Mouse (Mus musculus) liver, embryonic 14.5 days (tissue): ENCODE data around the gene Mzf1. TPM values are rescaled to one million over a fixed set of nuclear protein-coding genes. Genes with fewer than 3 reads are reported as not detected.

ENCODE experiments used
- ATAC-seq: fragments of 200-750 bp; cut with Nextera tagmentation; 2 replicates; pipeline ENCODE4 v1.8.0; 2017; ENCODE audit warnings: moderate number of reproducible peaks, mild to moderate bottlenecking, moderate library complexity; ENCODE audit not compliant: insufficient read depth
- DNase-seq, 3 experiments: peaks; one replicate each; pipeline ENCODE4 v3.0.0-alpha.2; 2012 to 2013; ENCODE audit warnings: low read depth in 3 of 3, low spot score in 3 of 3
- H3K27ac ChIP-seq: fragments of 300-500 bp; sonication (generic); 2 replicates; pipeline ENCODE4 v1.5.1; 2014; ENCODE audit warnings: moderate library complexity, mild to moderate bottlenecking, control low read depth, inconsistent platforms
- H3K27me3 ChIP-seq: fragments of 300-500 bp; sonication (generic); 2 replicates; pipeline ENCODE4 v1.6.1; 2014; ENCODE audit warnings: mild to moderate bottlenecking, low read length, moderate library complexity; ENCODE audit not compliant: control insufficient read depth, insufficient read depth
- H3K36me3 ChIP-seq: fragments of 300-500 bp; sonication (generic); replicated peaks from 2 replicates; pipeline ENCODE4 v1.6.1; 2014; ENCODE audit warnings: low read depth; ENCODE audit not compliant: control insufficient read depth, insufficient read depth
- H3K4me1 ChIP-seq, 2 experiments: fragments of 200-500 bp in 1 of 2; fragments of 300-500 bp in 1 of 2; sonication (generic) in 1 of 2; replicated peaks; 2 replicates each; pipeline ENCODE4 v1.6.1; 2012 to 2014; ENCODE audit warnings: antibody characterized with exemption in 1 of 2, inconsistent platforms in 1 of 2, low read length in 1 of 2; ENCODE audit not compliant: control insufficient read depth in 2 of 2, insufficient read depth in 2 of 2
- H3K4me2 ChIP-seq: fragments of 300-500 bp; sonication (generic); 2 replicates; pipeline ENCODE4 v1.6.1; 2014; ENCODE audit warnings: low read depth, mild to moderate bottlenecking, control low read depth, moderate library complexity
- H3K4me3 ChIP-seq, 2 experiments: fragments of 200-500 bp in 1 of 2; fragments of 300-500 bp in 1 of 2; sonication (generic) in 1 of 2; 2 replicates each; pipeline ENCODE4 v1.5.1; 2012 to 2014; ENCODE audit warnings: low read depth in 2 of 2, low read length in 2 of 2, mild to moderate bottlenecking in 2 of 2, control low read depth in 1 of 2, inconsistent platforms in 1 of 2, moderate library complexity in 1 of 2; ENCODE audit not compliant: insufficient read depth in 1 of 2
- H3K9ac ChIP-seq: fragments of 300-500 bp; sonication (generic); replicated peaks from 2 replicates; pipeline ENCODE4 v1.6.1; 2014; ENCODE audit warnings: mild to moderate bottlenecking, control low read depth, moderate library complexity
- H3K9me3 ChIP-seq: fragments of 300-500 bp; sonication (generic); 2 replicates; pipeline ENCODE4 v1.6.1; 2016; ENCODE audit warnings: low read length, mixed read lengths; ENCODE audit not compliant: control insufficient read depth
- CTCF ChIP-seq: IDR thresholded peaks from 2 replicates; pipeline ENCODE4 v1.5.1; 2016; ENCODE audit warnings: antibody characterized with exemption, low read depth, control low read depth
- EP300 ChIP-seq: IDR thresholded peaks from 2 replicates; pipeline ENCODE4 v1.6.1; 2016; ENCODE audit warnings: antibody characterized with exemption, low read depth
- WGBS: fragments of 180-500 bp; shearing (Covaris S2); extraction: QIAGEN DNeasy Blood & Tissue Kit; methylation state at CpG from one replicate; pipeline ENCODE4 v1.1.7; 2014; ENCODE audit not compliant: insufficient replicate concordance; 5-methylcytosine and 5-hydroxymethylcytosine counted together
- polyA plus RNA-seq, 2 experiments: library from polyadenylated mRNA; depleted of rRNA in 1 of 2; stranded (reverse) in 1 of 2; unstranded in 1 of 2; fragments of >200 nt; fragmentation: Nextera tagmentation in 1 of 2; extraction: Ambion mirVana in 1 of 2; gene quantifications; 2 replicates each; pipeline versions ENCODE4 v1.2.1 to v1.2.3; 2012 to 2014

Mzf1 gene
- polyA plus RNA-seq, 2 experiments, result 0.14 to 0.54 TPM

- peak overlapping the region; percentile 78 to 87 for H3K4me3 ChIP-seq
- peaks cover 36% of the 10 kb centered on the region for H3K36me3 ChIP-seq
- peak; percentile 83 for ATAC-seq
- under 1% methylated on average over 89 of the region's 95 CpGs for WGBS
- H3K9me3 ChIP-seq, result no peaks in the 10 kb centered on the region
- TF ChIP-seq EP300, result no peak
- no peak for TF ChIP-seq CTCF
- peak overlapping the region; percentile 87 for H3K9ac ChIP-seq
- no peaks in the 10 kb centered on the region for H3K27me3 ChIP-seq
- DNase-seq, result peak; percentile 78 to 81 (median 80)
- H3K27ac ChIP-seq, result peak overlapping the region; percentile 83
- peaks cover 14 to 20% of the 10 kb centered on the region in 2 experiments for H3K4me1 ChIP-seq
- peak overlapping the region; percentile 94 for H3K4me2 ChIP-seq
Observed at GRCm38 (mm10) chr7:13023928-13024731, 30.4 kb downstream of the Mzf1 start.

DNA sequence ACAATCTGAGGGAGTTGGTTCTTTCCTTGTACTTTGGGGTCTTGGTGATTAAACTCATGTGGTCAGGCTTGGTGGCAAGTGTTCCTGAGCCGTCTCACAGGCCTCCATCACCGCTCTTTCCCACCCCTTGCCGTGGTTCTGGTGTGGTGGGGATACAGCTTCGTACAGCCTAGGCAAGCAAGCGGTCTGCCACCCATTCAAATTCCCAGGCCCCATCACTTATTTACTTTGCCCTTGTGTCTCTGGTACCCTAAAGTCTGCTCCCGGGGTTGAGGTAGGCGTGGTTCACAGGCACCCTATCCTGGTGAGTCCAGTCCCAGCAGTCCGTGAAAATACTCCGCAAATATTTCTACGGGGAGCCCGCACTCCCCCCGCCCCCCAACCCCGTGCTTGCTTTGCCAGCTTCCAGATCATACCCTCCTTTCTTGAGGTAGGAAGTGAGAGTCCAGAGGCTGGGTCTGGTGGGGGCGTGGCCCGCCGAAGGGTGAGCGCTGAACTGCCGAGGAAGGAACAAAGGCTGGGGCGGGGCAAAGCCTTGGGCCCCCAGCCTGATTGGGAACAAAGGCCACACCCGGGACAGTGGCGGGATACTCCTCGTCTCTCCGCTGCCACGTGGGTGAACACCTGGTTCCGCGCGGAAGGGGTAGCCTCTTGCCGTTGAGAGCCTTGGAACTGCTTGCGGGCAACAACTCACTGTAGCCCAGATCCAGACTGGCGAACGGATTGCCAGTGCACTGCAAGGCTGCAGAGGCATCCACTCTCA, 31.6 kb downstream of the Mzf1 start:
- peak in 2 of 3 experiments; percentile 47 for DNase-seq
- no peak for TF ChIP-seq CTCF
- Histone ChIP-seq H3K4me2 (peak overlapping the region; percentile 94), H3K4me3 (peak overlapping the region; percentile 48 to 87), H3K4me1 (peaks cover 14 to 24% of the 10 kb centered on the region in 2 experiments), H3K27ac (no peak overlapping the region), H3K27me3 (no peaks in the 10 kb centered on the region), H3K9ac (peak overlapping the region; percentile 46), H3K36me3 (peaks cover 25% of the 10 kb centered on the region), H3K9me3 (no peaks in the 10 kb centered on the region)
- ATAC-seq, result peak; percentile 17
- WGBS, result 4% methylated on average over 31 of the region's 31 CpGs

- Histone ChIP-seq H3K36me3 (no peaks in the 10 kb centered on the region), H3K27ac (no peak overlapping the region), H3K9me3 (no peaks in the 10 kb centered on the region), H3K4me2 (no peak overlapping the region), H3K4me3 (no peak overlapping the region), H3K9ac (no peak overlapping the region), H3K27me3 (no peaks in the 10 kb centered on the region), H3K4me1 (peaks cover 7 to 27% of the 10 kb centered on the region in 2 experiments)
- DNase-seq (no peak), ATAC-seq (no peak)
- TF ChIP-seq CTCF (no peak), EP300 (no peak)
- WGBS, result 77% methylated on average over 1 of the region's 1 CpGs
Observed at GRCm38 (mm10) chr7:13015217-13015616, 39.3 kb downstream of the Mzf1 start.

GRCm38 (mm10) chr7:13014275-13014839, 40.2 kb downstream of the Mzf1 start:
- ATAC-seq (no peak), DNase-seq (no peak)
- H3K36me3 ChIP-seq, result no peaks in the 10 kb centered on the region
- H3K9ac ChIP-seq, result no peak overlapping the region
- H3K9me3 ChIP-seq, result no peaks in the 10 kb centered on the region
- TF ChIP-seq EP300 (no peak), CTCF (no peak)
- no peak overlapping the region for H3K27ac ChIP-seq
- H3K27me3 ChIP-seq, result no peaks in the 10 kb centered on the region
- H3K4me1 ChIP-seq, result peaks cover 7 to 28% of the 10 kb centered on the region in 2 experiments
- H3K4me3 ChIP-seq, result no peak overlapping the region
- 46% methylated on average over 6 of the region's 6 CpGs for WGBS
- no peak overlapping the region for H3K4me2 ChIP-seq

- H3K9me3 ChIP-seq, result no peaks in the 10 kb centered on the region
- WGBS, result 65% methylated on average over 4 of the region's 4 CpGs
- H3K27ac ChIP-seq, result no peak overlapping the region
- peaks cover 7 to 28% of the 10 kb centered on the region in 2 experiments for H3K4me1 ChIP-seq
- no peaks in the 10 kb centered on the region for H3K27me3 ChIP-seq
- H3K4me3 ChIP-seq, result no peak overlapping the region
- no peak for TF ChIP-seq EP300
- no peak for TF ChIP-seq CTCF
- no peak overlapping the region for H3K4me2 ChIP-seq
- H3K9ac ChIP-seq, result no peak overlapping the region
- ATAC-seq (no peak), DNase-seq (no peak)
- H3K36me3 ChIP-seq, result no peaks in the 10 kb centered on the region
Observed at GRCm38 (mm10) chr7:13013671-13014070, 40.9 kb downstream of the Mzf1 start.
